Mouse (Mus musculus) liver, adult 2 months (tissue): ENCODE results near the gene Pom121l2. TPM values are rescaled to one million over a fixed set of nuclear protein-coding genes. Genes with fewer than 3 reads are reported as not detected.

Source experiments
- DNase-seq: peaks from one replicate; pipeline ENCODE4 v3.0.0-alpha.2; 2011; ENCODE audit warnings: low read depth, low spot score; ENCODE audit errors: extremely low read depth
- H3K27ac ChIP-seq: fragments of 200-500 bp; replicated peaks from 2 replicates; pipeline ENCODE4 v1.5.1; 2012; ENCODE audit warnings: low read depth, mild to moderate bottlenecking, control low read depth, inconsistent platforms, low read length; ENCODE audit not compliant: insufficient read depth
- H3K27me3 ChIP-seq: fragments of 200-500 bp; 2 replicates; pipeline ENCODE4 v1.6.1; 2012; ENCODE audit warnings: mild to moderate bottlenecking, moderate library complexity, low read length, inconsistent platforms; ENCODE audit not compliant: control insufficient read depth, insufficient read depth
- H3K36me3 ChIP-seq: fragments of 200-500 bp; 2 replicates; pipeline ENCODE4 v1.6.1; 2012; ENCODE audit warnings: low read length, inconsistent platforms; ENCODE audit not compliant: control insufficient read depth, insufficient read depth
- H3K4me1 ChIP-seq: fragments of 200-500 bp; 2 replicates; pipeline ENCODE4 v1.6.1; 2011; ENCODE audit warnings: low read length; ENCODE audit not compliant: control insufficient read depth, insufficient read depth
- H3K4me3 ChIP-seq: fragments of 200-500 bp; 2 replicates; pipeline ENCODE4 v1.5.1; 2011; ENCODE audit warnings: low read depth, mild to moderate bottlenecking, control low read depth, low read length, moderate library complexity; ENCODE audit not compliant: insufficient read depth
- H3K79me2 ChIP-seq: fragments of 200-500 bp; 2 replicates; pipeline ENCODE4 v1.6.1; 2012; ENCODE audit warnings: inconsistent platforms, mild to moderate bottlenecking, low read length, moderate library complexity; ENCODE audit not compliant: control insufficient read depth, insufficient read depth
- H3K9ac ChIP-seq: fragments of 200-500 bp; 2 replicates; pipeline ENCODE4 v1.6.1; 2012; ENCODE audit warnings: low read depth, mild to moderate bottlenecking, control low read depth, inconsistent platforms, low read length
- CTCF ChIP-seq: fragments of 200-500 bp; IDR thresholded peaks from 2 replicates; pipeline ENCODE4 v1.5.1; 2011; ENCODE audit warnings: low read depth, low read length, control low read depth
- POLR2A ChIP-seq: fragments of 200-500 bp; IDR thresholded peaks from 2 replicates; pipeline ENCODE4 v1.6.1; 2011; ENCODE audit warnings: low read length, control low read depth; ENCODE audit not compliant: insufficient read depth; ENCODE audit errors: extremely low read depth
- WGBS: fragments of 180-500 bp; shearing (Covaris S2); methylation state at CpG from one replicate; pipeline ENCODE4 v1.1.7; 2018; 5-methylcytosine and 5-hydroxymethylcytosine counted together
- polyA plus RNA-seq: library from polyadenylated mRNA; depleted of rRNA; stranded (reverse); fragments of >200 nt; gene quantifications from 2 replicates; pipeline ENCODE4 v1.2.3, GENCODE M21; 2012; rRNA removed
- total RNA-seq: library from RNA; depleted of rRNA; stranded (reverse); fragments of >200 nt; gene quantifications from 2 replicates; pipeline ENCODE4 v1.2.3, GENCODE M21; 2014; rRNA removed

Gene Pom121l2
- not detected in 2 replicates for total RNA-seq
- not detected in 2 replicates for polyA plus RNA-seq

DNA sequence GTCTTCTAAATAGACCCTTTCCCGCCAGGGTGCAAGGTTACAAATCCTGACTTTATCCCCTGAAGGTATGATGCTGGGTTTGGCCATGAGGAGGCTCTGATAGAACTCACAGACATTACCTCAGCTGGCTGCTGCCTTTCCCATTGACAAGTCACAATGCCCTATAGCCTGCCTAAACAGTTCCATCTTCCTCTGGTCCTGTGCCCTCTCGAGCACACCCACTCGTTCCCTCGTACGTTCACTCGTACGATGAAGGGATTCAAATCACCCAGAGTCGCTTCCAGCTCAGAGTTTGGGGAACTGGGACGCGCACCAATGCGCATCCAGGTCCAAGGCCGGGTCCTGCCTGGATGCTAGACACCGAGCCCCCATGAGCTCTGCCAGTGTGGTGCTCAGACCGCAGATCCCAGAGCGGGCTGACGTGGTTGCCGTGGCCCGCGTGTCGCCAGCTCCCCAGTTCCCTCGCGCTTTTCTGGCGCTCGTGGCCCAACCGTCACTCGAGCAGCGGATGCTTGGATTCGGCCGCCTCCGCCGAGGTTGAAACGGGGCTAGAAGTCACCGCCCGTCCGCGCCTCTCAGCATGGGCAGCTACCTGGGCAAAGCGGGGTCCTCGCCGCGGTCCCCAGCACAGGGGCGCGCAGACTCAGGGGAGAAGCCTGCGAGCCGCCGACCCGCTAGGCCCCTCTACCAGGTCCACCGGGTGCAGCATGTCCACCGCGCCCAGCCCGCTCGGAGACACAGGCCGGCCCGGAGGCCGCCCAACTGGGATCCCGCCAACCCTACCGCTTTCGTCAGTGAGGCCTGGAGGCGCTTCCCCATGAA, at the start of gene Pom121l2:
Pom121l2 (plus strand) TSS at position 214 of the 822 bp plus-strand sequence.
- H3K4me3 ChIP-seq: peak within 1 kb of the TSS; percentile 24; the same call in 1 of the 2 replicates
- WGBS: 4% methylated on average over 58 of the region's 58 CpGs
- no peaks in the 10 kb centered on the region for H3K36me3 ChIP-seq
- TF ChIP-seq POLR2A: no peak
- no peak for TF ChIP-seq CTCF
- H3K27me3 ChIP-seq: peaks cover 19% of the 10 kb centered on the region
- no peaks in the 10 kb centered on the region for H3K4me1 ChIP-seq
- no peaks in the 10 kb centered on the region for H3K79me2 ChIP-seq
- H3K9ac ChIP-seq: peak within 1 kb of the TSS; percentile 25
- H3K27ac ChIP-seq: no peak within 1 kb of the TSS
- DNase-seq: no peak

DNA sequence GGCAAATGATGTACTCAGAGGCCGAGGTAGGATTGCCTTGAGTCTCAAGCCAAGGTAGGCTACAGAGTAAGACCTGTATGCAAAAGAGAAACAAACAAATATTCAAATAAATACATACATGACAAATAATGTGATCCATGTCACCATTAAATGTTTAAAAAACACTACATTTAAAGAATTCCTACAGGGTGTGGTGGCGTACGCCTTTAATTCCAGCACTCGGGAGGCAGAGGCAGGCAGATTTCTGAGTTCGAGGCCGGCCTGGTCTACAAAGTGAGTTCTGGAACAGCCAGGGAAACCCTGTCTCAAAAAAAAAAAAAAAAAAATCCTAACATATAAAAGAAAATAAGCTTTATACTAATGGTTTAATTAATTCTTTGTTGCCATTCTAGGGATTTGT, 49.3 kb upstream of the Pom121l2 start:
- H3K36me3 ChIP-seq: no peaks in the 10 kb centered on the region
- H3K9ac ChIP-seq: no peak overlapping the region
- no peak overlapping the region for H3K27ac ChIP-seq
- no peak for TF ChIP-seq CTCF
- no peak for TF ChIP-seq POLR2A
- H3K4me3 ChIP-seq: no peak overlapping the region
- peaks cover 2% of the 10 kb centered on the region; the same call in 1 of the 2 replicates for H3K4me1 ChIP-seq
- WGBS: 93% methylated on average over 6 of the region's 6 CpGs
- DNase-seq: no peak
- no peaks in the 10 kb centered on the region for H3K27me3 ChIP-seq
- no peaks in the 10 kb centered on the region for H3K79me2 ChIP-seq

GRCm38 (mm10) chr13:21933626-21934548, 47.1 kb upstream of the Pom121l2 start:
- Histone ChIP-seq H3K27ac (no peak overlapping the region), H3K36me3 (no peaks in the 10 kb centered on the region), H3K9ac (no peak overlapping the region), H3K4me1 (peaks cover 2% of the 10 kb centered on the region; the same call in 1 of the 2 replicates), H3K27me3 (no peaks in the 10 kb centered on the region), H3K4me3 (no peak overlapping the region), H3K79me2 (no peaks in the 10 kb centered on the region)
- no peak for DNase-seq
- TF ChIP-seq CTCF: no peak
- TF ChIP-seq POLR2A: no peak
- 43% methylated on average over 28 of the region's 28 CpGs for WGBS

DNA sequence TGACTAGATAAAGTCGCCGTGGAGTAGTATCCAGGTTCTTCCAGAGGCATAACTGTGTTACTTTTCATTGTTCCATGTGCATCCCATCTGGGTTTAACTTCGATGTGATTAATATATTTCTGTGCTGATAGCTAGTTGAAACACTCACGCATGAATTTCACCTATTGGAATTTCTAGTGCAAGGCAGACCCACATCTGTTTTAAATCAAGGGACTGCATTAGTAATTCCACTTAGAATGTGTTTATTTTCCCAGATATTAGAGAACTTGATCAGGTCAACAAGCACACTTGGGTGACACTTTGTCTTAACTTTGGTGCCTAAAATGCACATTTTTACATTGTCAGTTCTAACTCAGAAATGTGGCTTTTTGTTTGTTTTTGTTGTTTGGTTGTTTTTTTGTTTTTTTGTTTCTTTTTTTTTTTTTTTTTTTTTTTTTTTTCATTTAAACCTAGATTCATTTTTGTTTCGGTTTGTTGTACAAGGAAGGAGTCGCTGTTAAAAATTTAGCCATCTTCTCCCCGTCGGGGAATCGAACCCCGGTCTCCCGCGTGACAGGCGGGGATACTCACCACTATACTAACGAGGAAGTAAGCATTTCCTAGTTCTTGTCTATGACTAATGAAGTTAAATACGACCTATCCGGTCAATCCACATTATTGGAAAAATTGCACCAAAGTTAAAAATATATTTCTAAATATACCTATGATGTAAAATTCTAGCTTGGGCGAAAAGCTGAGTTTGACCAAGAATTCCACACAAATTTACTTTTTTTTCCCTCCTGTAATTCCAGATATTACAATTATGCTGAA, 45.8 kb upstream of the Pom121l2 start:
- Histone ChIP-seq H3K27ac (no peak overlapping the region), H3K27me3 (no peaks in the 10 kb centered on the region), H3K9ac (no peak overlapping the region), H3K4me1 (peaks cover 2% of the 10 kb centered on the region; the same call in 1 of the 2 replicates), H3K36me3 (no peaks in the 10 kb centered on the region), H3K79me2 (no peaks in the 10 kb centered on the region), H3K4me3 (no peak overlapping the region)
- TF ChIP-seq CTCF (no peak), POLR2A (no peak)
- peak; percentile 49 for DNase-seq
- 27% methylated on average over 17 of the region's 17 CpGs for WGBS

DNA sequence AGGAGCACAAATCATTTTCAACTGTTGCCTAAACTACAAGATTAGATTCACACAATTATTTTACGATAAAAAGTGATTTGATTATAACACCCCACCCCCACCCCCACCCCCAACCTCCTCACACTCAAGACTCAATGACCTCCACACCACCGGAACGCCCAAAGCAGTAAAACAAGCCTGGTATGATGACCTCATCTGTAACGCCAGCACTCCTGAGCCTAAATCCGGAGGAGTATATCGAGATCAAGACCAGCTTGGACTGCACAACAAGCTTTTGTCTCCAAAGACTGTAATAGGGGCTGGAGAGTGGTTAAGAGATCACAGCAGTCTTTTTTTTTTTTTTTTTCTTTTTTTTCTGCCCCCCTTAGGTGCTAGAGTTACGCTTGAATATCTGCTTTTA, 45.2 kb upstream of the Pom121l2 start:
- no peak for TF ChIP-seq POLR2A
- TF ChIP-seq CTCF: no peak
- H3K79me2 ChIP-seq: no peaks in the 10 kb centered on the region
- no peak overlapping the region for H3K9ac ChIP-seq
- DNase-seq: no peak
- WGBS: 21% methylated on average over 7 of the region's 7 CpGs
- no peaks in the 10 kb centered on the region for H3K36me3 ChIP-seq
- H3K4me3 ChIP-seq: no peak overlapping the region
- H3K27ac ChIP-seq: no peak overlapping the region
- H3K4me1 ChIP-seq: peaks cover 2% of the 10 kb centered on the region; the same call in 1 of the 2 replicates
- H3K27me3 ChIP-seq: no peaks in the 10 kb centered on the region
